Mouse (Mus musculus) limb, embryonic 12.5 days (tissue): ENCODE data around the gene Slc22a16. TPM values are rescaled to one million over a fixed set of nuclear protein-coding genes. Genes with fewer than 3 reads are reported as not detected.

Experiments used
- ATAC-seq: fragments of 200-750 bp; cut with Nextera tagmentation; 2 replicates; pipeline ENCODE4 v1.8.0; 2017; ENCODE audit warnings: low read depth, moderate TSS enrichment; ENCODE audit not compliant: insufficient number of reproducible peaks, insufficient read depth, low FRiP score, low TSS enrichment
- H3K27ac ChIP-seq: fragments of 300-500 bp; sonication (generic); 2 replicates; pipeline ENCODE4 v1.5.1; 2016; ENCODE audit warnings: mild to moderate bottlenecking, moderate library complexity
- H3K27me3 ChIP-seq: fragments of 300-500 bp; sonication (generic); 2 replicates; pipeline ENCODE4 v1.6.1; 2016; ENCODE audit warnings: mild to moderate bottlenecking, moderate library complexity
- H3K36me3 ChIP-seq: fragments of 300-500 bp; sonication (generic); 2 replicates; pipeline ENCODE4 v1.6.1; 2016; ENCODE audit warnings: mild to moderate bottlenecking, moderate library complexity
- H3K4me1 ChIP-seq: fragments of 300-500 bp; sonication (generic); replicated peaks from 2 replicates; pipeline ENCODE4 v1.6.1; 2016
- H3K4me2 ChIP-seq: fragments of 300-500 bp; sonication (generic); 2 replicates; pipeline ENCODE4 v1.6.1; 2016; ENCODE audit warnings: mild to moderate bottlenecking, moderate library complexity
- H3K4me3 ChIP-seq: fragments of 300-500 bp; sonication (generic); replicated peaks from 2 replicates; pipeline ENCODE4 v1.5.1; 2016; ENCODE audit warnings: mild to moderate bottlenecking
- H3K9ac ChIP-seq: fragments of 300-500 bp; sonication (generic); replicated peaks from 2 replicates; pipeline ENCODE4 v1.6.1; 2016; ENCODE audit warnings: mild to moderate bottlenecking, moderate library complexity
- H3K9me3 ChIP-seq: fragments of 300-500 bp; sonication (generic); 2 replicates; pipeline ENCODE4 v1.6.1; 2016; ENCODE audit warnings: mild to moderate bottlenecking, moderate library complexity
- WGBS: fragments of 180-500 bp; shearing (Covaris S2); methylation state at CpG from one replicate; pipeline ENCODE4 v1.1.7; 2016; 5-methylcytosine and 5-hydroxymethylcytosine counted together
- polyA plus RNA-seq: library from polyadenylated mRNA; unstranded; fragments of >200 nt; fragmentation: Nextera tagmentation; extraction: Ambion mirVana; gene quantifications from 2 replicates; pipeline ENCODE4 v1.2.1, GENCODE M21; 2016

Gene Slc22a16
- polyA plus RNA-seq, 1 experiment from 2014 or later = not detected

DNA sequence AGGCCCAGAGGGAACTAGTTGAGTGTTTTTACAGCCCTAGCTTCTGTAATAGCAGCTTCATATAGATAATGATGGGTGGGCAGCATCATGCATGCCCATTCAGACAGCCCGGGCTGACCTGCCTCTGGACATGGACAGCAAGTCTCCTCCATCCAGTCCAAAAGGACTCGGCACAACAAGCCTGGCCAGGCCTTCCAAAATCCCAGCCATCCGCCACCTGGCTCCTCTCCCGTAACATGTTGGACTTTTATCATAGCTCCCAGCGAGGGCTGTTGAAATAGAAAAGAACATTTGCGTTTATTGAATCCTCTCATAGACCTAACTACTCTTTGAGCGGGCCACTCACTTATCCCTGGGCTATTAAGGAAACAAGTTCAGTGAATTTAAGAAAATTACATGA lies 71.8 kb downstream of the Slc22a16 start:
- no peak overlapping the region for H3K9ac ChIP-seq
- H3K27ac ChIP-seq = no peak overlapping the region
- H3K9me3 ChIP-seq = peaks cover 6% of the 10 kb centered on the region; the same call in 1 of the 2 replicates
- H3K27me3 ChIP-seq = peaks cover 3% of the 10 kb centered on the region; the same call in 1 of the 2 replicates
- peaks cover 25% of the 10 kb centered on the region for H3K4me1 ChIP-seq
- H3K4me3 ChIP-seq = no peak overlapping the region
- no peaks in the 10 kb centered on the region for H3K36me3 ChIP-seq
- WGBS = 78% methylated on average over 7 of the region's 7 CpGs
- H3K4me2 ChIP-seq = no peak overlapping the region
- no peak for ATAC-seq

DNA sequence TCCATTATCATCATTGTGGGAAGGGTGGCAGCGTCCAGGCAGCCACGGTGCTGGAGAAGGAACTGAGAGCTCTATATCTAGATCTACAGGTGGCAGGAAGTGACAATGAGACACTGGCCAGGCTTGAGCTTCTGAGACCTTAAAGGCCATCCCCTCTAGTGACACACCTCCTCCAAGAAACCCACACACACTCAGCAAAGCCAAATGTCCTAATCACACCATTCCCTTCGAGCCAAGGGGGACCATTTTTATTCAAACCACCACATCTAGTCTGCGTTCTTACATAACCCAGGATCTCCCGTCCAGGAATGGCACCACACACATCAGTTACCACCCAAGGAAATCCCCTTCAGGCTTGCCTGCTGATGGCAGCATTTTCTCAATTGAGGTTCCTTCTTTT lies 73.0 kb downstream of the Slc22a16 start:
- WGBS = 83% methylated on average over 5 of the region's 5 CpGs
- Histone ChIP-seq H3K9ac (no peak overlapping the region), H3K9me3 (peaks cover 11% of the 10 kb centered on the region), H3K4me2 (no peak overlapping the region), H3K4me1 (peaks cover 15% of the 10 kb centered on the region), H3K36me3 (no peaks in the 10 kb centered on the region), H3K27me3 (peaks cover 3% of the 10 kb centered on the region; the same call in 1 of the 2 replicates), H3K27ac (no peak overlapping the region), H3K4me3 (no peak overlapping the region)
- no peak for ATAC-seq

DNA sequence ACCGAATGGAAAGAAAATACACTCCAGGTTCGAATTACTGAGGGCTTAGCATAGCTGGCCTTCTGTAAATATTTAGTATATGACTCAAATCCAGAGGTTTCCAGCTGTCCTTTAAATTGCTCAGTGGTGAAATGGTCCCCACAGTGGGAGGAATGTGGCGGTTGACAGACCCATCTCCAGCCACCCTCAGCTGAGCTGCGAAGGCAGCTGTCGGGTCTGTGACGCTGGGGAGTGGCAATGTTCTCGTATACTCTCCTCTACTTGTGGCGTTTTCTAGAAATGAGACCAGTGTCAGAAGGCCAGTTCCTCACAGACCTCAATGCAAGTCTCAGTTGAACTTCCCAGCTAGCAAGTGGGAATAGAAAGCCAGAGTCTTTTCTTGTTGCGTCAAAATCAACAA lies 74.3 kb downstream of the Slc22a16 start:
- Histone ChIP-seq H3K36me3 (no peaks in the 10 kb centered on the region), H3K27me3 (peaks cover 3% of the 10 kb centered on the region; the same call in 1 of the 2 replicates), H3K4me3 (no peak overlapping the region), H3K4me2 (no peak overlapping the region), H3K9ac (no peak overlapping the region), H3K4me1 (peaks cover 2% of the 10 kb centered on the region), H3K9me3 (peaks cover 11% of the 10 kb centered on the region), H3K27ac (no peak overlapping the region)
- 70% methylated on average over 9 of the region's 9 CpGs for WGBS
- ATAC-seq = no peak

DNA sequence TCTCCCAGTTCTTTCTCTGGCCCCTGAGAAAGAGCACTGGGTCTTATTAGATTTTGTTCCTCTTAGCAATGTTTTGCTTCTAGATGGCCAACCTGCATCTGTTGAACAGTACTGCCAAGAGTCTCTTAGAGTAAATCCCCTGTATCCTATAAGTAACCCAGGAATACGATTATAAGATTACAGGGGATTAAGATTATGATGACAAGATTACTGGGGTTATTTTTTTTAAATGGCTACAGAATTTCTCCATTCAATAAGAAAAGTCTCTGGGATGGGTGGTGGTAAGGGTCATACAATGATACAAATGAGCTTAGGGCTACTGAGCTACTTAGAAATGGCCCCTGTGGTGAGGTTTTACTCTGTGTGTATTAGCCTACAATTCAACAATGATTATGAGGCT lies 75.2 kb downstream of the Slc22a16 start:
- Histone ChIP-seq H3K4me2 (no peak overlapping the region), H3K9ac (no peak overlapping the region), H3K27me3 (peaks cover 3% of the 10 kb centered on the region; the same call in 1 of the 2 replicates), H3K9me3 (peaks cover 11% of the 10 kb centered on the region), H3K4me3 (no peak overlapping the region), H3K4me1 (no peaks in the 10 kb centered on the region; the same call in 1 of the 2 replicates), H3K36me3 (no peaks in the 10 kb centered on the region), H3K27ac (no peak overlapping the region)
- no peak for ATAC-seq
- WGBS = 76% methylated on average over 1 of the region's 1 CpGs

DNA sequence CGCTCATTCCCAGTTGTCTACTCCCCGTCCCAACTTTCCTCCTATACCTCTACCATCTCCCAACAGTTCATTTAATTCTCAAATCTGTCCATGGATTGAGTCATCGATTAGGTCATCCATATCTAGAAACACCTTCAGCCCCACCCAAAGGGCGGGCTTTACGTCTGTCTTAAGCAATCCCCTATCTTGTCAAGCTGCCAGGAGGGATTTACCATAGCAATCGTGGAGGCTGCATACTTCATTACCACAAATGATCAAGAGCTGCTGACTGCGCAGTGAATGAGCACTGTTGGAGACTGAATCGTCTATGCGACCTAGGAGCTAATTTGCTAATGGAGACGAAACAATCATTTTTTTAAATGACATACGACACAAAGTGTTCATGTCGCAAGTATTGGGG lies 78.6 kb downstream of the Slc22a16 start:
- 89% methylated on average over 12 of the region's 12 CpGs for WGBS
- no peak overlapping the region for H3K4me2 ChIP-seq
- H3K4me3 ChIP-seq = no peak overlapping the region

DNA sequence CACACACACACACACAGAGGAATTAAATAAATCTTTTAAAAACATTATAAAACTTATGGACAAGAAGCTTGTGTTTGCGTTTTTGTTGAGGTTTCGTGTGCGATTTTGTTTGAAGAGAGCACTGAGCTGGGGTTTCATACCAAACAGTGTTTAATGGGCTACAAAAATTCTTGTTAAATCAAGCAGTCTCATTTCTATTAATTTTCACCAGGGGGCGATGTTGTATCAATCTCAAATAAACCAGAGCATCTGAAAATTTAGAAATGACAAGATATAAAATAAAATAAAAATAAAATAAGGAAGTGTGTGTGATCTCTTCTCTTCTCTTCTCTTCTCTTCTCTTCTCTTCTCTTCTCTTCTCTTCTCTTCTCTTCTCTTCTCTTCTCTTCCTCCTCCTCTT lies 79.5 kb downstream of the Slc22a16 start:
- Histone ChIP-seq H3K4me2 (no peak overlapping the region), H3K36me3 (no peaks in the 10 kb centered on the region), H3K9me3 (peaks cover 11% of the 10 kb centered on the region), H3K27me3 (peaks cover 3% of the 10 kb centered on the region; the same call in 1 of the 2 replicates), H3K9ac (no peak overlapping the region), H3K4me3 (no peak overlapping the region), H3K27ac (no peak overlapping the region), H3K4me1 (peaks cover 12% of the 10 kb centered on the region)
- 26% methylated on average over 4 of the region's 4 CpGs for WGBS
- ATAC-seq = no peak

More for the DNA sequence above, 78.6 kb downstream of the Slc22a16 start:
- ATAC-seq = no peak
- H3K27me3 ChIP-seq = peaks cover 3% of the 10 kb centered on the region; the same call in 1 of the 2 replicates
- H3K9me3 ChIP-seq = peaks cover 11% of the 10 kb centered on the region
- peaks cover 5% of the 10 kb centered on the region for H3K4me1 ChIP-seq
- H3K9ac ChIP-seq = no peak overlapping the region
- H3K27ac ChIP-seq = no peak overlapping the region
- H3K36me3 ChIP-seq = no peaks in the 10 kb centered on the region

DNA sequence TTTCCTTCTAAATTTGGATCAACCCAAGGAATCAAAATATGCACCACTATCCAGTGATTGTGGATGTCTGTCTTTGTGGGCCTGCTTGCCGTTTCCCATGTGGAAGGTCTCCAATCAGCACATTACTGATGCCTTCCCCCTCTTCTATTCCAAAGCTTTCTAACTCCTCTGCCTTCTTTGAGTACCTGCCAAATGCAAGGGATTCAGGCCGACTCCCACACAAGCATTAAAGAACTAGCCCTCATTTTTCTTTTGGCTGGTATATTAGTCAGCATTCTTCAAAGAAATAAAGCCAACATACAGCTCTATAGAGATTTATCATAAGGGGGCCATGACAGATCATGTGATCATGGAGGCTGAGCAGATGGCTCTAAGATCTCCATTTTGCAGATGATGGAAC lies 81.5 kb downstream of the Slc22a16 start:
- ATAC-seq = no peak
- Histone ChIP-seq H3K27me3 (no peaks in the 10 kb centered on the region), H3K36me3 (no peaks in the 10 kb centered on the region), H3K9ac (no peak overlapping the region), H3K4me1 (peaks cover 12% of the 10 kb centered on the region), H3K4me2 (no peak overlapping the region), H3K9me3 (peaks cover 5% of the 10 kb centered on the region; the same call in 1 of the 2 replicates), H3K4me3 (no peak overlapping the region), H3K27ac (no peak overlapping the region)
- 87% methylated on average over 2 of the region's 2 CpGs for WGBS

Other genes with a start within 250 kb of the Slc22a16 start
- 15.7 and 16.3 TPM in 2 replicates for gene Cdk19, start 230.8 kb upstream of the Slc22a16 start, polyA plus RNA-seq
- gene Ddo, start 59.7 kb downstream of the Slc22a16 start, polyA plus RNA-seq = 0.06 TPM in 1 of 2 replicates, not detected in the other
- gene Mettl24, start 112.9 kb downstream of the Slc22a16 start, polyA plus RNA-seq = 1.00 and 1.5 TPM in 2 replicates